Mouse (Mus musculus): Measurements from ENCODE around the gene Wnt4.

Wnt4 gene

DNA sequence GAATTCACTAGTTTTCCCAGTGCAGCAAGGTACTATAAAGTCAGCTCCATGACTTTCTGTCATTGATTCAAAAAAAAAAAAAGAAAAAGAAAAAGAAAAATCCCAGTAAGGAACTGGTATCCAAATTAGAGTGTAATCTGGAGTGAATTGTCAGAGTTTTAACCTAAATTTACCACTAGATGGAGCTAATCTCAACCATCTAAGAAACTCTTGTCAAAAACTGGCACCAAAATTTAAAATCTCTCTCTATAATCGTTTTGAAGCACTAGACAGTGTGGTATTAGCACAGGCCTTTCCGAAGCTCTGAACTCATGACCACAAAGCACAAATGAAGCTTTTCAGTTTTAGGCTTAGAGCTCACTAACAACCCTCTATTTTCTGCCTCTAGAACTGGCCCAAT is 36.2 kb downstream of the Wnt4 start:
- DNase-seq: no peak

DNA sequence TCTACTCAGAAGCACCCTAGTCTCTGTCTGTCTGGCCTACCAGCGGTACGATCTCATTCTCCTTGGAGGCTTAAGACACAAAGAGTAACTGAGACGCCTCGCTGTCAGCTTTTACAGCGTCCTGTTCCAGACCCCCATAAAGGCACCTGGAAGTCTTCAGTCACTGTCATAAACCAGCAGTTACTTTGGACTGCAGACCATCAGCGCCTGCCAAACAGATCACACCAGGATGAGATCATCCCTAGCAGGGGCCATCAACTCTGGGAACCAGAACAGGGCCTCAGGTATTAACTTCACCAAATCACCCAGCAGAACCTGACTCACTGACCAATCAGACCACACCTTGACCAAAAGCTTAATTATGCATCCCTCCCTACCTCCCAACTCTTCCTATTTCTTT is 37.3 kb downstream of the Wnt4 start:
- DNase-seq: no peak

DNA sequence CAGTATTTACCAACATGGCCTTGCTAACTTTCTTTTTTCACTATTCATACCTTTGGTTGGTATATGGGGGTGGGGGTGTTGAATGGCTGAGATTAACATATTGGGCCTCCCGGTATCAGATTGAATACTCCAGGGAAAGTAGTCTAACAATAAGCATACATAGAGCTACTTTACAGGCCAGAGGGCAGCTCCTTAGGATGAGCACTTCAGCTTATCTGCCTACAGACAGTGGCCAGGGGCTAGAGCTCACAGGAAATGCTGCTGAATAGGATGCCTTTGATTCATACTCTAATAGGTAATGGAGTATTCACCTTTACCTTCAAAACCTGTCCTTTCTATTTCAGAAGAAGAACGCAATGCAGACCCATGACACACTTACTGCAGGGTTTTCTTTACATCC is 37.8 kb downstream of the Wnt4 start:
- no peak for DNase-seq

DNA sequence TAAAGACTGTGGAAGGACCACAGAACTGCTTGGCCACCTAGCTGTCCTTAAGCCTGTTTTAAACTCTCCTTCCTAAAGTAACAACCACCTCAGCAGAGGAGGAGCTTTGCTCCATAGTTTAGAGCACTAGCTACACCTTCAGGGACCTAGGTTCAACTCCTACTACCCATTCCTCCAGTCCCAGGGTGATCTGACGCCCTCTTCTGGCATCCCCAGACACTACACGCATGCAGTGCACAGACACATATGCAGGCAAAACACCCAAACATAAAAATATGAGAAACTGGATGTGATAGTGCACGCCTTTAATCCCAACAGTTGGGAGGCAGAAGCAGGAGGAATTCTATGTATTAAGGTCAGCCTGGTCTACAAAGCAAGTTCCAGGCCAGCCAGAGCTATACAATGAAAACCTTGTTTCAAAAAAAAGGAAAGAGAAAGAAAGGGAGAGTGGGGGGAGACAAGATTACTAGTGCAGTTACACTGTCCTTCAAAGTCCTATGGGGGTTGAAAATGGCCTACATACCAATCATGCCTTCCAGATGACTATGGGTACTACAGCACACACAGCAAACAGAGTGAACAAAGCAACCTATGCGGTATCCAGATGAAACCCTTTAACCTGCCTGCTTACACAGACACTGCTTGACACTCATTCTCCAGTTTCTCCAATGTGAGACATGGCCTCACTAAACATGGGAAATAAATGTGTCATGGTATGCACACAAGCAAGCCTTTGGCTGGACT is 38.9 kb downstream of the Wnt4 start:
- DNase-seq: no peak

DNA sequence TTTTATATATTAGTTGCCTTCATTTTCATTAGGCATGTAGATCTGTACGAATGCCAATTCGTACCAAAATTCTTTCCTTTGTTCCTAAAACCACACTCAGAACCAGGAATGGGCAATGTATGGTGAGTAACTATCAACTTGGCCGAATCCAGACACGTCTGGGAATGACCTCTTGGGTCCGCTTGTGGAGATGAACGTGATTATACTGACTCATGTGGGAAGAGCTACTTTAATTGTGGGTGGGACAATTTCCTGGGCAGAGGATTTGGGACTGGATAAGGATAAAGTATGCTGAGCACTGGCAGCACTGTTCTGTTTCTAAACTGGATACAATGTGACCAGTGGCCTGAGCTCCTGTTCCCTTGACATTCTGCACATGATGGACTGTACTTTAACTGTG is 47.6 kb downstream of the Wnt4 start:
- DNase-seq: no peak

DNA sequence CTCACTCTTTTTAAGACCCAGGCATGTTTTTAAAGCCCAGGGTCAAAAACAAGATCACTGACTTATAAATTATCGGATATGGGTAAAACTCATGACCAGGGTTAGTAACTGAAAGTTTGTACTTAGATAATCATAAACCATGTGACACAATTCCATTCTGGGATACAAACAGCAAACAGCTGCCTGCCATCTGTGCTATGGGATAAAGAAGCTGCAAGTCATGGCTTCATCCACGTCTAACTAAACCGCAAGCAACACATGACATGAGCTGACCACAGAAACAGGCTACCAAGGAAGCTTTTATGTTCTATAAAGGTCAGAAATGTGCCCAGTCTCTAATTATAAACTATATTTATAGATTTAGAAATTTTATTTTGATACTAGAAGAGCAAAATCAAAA is 49.2 kb downstream of the Wnt4 start:
- DNase-seq: no peak

DNA sequence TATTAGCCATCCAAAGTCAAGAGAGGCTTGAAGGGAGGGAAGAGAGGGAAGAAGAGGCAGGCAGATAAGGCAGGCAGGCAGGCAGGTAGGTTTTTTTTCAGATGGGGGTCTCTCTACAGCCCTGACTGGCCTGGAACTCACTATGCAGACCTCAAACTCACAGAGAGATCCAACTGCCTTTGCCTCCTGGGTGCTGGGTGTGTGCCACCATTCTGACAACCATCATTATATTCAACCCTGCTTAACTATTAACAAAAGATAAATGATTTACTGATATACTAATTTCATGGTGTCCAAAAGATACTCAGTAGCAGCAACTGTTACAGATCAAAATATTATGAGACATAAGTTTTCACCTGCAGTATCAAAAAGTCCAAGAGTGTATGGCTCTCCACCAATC is 54.8 kb downstream of the Wnt4 start:
- no peak for DNase-seq

DNA sequence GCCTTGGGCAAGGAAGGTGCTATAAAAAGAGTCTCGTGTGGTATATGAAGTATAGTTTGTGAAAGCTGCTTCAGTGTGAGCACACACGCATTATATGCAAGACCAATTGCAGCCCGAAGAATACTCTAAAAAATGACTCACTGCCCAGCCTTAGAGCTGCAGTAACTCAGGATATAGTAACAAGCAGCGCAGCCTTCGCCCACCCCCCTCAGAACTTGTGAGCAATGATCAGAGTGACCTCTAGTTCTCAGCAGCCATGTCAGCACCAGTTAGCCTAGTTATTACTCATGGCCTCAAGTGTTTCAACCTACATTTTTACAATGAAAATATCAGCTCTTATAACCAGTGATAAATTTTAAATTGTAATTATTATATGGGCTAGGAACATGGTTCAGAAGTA is 59.2 kb downstream of the Wnt4 start:
- DNase-seq: no peak

DNA sequence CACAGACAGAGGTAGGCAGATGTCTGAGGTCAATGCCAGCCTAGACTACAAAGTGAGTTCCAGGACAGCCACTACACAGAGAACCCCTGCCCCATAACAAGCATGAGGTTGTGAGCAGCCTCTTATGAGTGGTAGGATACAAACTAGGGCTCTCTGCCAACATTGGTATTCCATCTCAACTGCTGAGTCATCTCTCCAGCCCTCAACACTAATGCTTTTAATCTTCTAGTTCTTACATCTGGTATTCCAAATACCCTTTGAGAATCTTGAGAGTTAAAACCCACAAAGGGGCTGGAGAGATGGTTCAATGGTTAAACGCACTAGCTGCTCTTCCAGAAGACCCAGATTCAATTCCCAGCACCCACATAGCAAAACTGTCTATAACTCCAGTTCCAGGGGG is 62.1 kb downstream of the Wnt4 start:
- peak in 1 of 2 experiments; percentile 24 for DNase-seq

DNA sequence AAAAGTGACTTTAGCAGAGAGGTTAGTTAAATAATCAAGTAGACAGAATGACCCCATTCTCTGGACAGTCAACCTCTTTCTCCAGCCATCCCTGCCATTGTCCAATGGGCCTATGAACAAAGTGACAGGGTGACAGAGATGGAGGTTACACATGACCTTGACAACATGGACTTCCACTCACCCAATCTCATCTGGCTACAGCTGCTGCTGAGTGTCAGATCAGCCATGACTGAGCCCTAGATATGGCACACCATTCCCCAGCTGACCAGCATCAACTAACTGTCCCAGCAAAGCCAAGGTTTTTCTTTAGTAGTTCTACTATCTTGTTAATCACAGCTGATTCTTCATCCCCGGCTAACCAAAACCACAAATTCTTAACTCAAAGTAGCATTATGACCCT is 65.5 kb downstream of the Wnt4 start:
- no peak for DNase-seq

DNA sequence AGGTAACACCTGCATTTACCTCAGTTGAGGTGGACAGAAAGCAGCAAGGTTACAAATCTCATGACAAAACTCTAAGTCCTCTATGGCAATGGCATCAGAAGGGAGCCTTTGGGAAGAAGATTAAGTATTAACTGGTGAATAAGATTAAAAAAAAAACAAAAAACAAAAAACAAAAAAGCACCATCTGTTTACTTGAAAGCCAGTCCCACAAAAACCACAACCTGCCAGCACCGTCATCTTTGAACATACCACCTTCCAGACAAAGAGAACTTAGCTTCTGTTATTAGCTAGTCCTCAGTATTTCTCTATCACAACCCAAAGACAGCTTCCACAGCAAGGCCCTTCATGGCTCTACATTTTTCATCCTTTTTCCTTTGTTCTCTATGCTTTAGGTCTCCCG is 67.8 kb downstream of the Wnt4 start:
- no peak for DNase-seq

DNA sequence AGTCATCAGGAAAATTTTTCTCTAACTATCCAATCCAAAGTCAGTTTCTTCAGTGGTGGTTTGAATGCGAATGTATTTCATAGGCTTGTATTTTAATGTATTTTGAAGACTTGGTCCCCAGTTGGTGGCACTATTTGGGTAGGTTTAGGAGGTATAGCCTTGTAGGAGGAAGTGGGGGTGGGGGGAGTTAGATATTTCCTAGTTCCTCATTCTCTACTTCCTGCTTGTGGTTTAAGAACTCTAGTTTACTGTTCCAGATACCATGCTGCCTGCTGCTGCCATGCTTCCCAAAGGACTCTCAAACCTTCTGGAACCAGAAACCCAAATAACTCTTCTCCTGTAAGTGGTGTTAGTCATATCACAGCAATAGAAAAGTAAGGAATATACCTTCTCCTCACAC is 68.5 kb downstream of the Wnt4 start:
- DNase-seq: no peak

All from lung, adult 18-20 months (tissue).